In the genomic region with DNA sequence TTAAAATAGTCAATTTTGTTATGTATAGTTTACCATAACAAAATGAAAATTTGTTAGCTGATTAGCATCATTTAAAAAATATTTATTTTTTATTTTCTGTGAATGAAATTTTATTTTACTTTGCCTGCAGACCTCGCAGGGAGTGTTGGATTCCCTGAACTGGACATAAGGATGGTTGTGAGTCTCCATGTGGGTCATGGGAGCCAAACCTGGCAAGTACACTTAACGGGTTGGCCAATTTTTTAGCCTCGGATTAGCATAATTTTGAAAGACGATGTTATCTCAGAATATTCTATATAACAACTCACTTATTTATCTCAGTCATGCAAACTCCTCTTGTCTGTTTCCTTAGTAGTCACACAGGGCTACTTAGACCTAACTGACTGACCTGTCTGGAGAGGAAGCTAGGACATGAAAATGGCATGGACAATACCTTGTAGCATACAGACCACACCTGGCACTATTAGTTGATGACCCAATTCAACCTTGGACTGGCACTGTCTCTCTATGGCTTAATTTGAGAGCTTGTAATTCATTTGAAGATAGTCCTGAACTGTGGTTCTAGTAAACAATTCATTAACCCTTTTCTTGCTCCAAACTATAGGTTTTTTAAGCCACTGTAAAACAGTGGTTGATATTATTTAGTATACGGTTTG, we compare ENCODE assay signal across 12 mouse cellular contexts.
"Had no signal": no experiment of that assay in that cellular context is flagged by ENCODE, and none has a peak within 500 bp of the region (broad histone marks: within the 10 kb centered on the region; RNA-seq: fewer than 3 reads in every experiment).

No protein-coding gene starts in this region.

- H3K9me3 ChIP-seq: limb, embryonic 15.5 days; liver, embryonic 12.5 days; midbrain, embryonic 10.5 days; neural tube, embryonic 12.5 days had no signal

- H3K4me3 ChIP-seq: left cerebral cortex, adult 2 months; limb, embryonic 15.5 days; liver, embryonic 12.5 days; midbrain, embryonic 10.5 days; neural tube, embryonic 12.5 days had no signal

- H3K27me3 ChIP-seq: limb, embryonic 15.5 days; liver, embryonic 12.5 days; neural tube, embryonic 12.5 days had no signal

- H3K9ac ChIP-seq: limb, embryonic 15.5 days; liver, embryonic 12.5 days; lung, embryonic 14.5 days; neural tube, embryonic 12.5 days had no signal

- H3K27ac ChIP-seq: left cerebral cortex, adult 2 months; limb, embryonic 15.5 days; liver, embryonic 12.5 days; midbrain, embryonic 10.5 days; neural tube, embryonic 12.5 days had no signal

- H3K4me2 ChIP-seq: limb, embryonic 15.5 days; liver, embryonic 12.5 days; lung, embryonic 14.5 days; neural tube, embryonic 12.5 days had no signal

- H3K4me1 ChIP-seq: midbrain, embryonic 10.5 days; neural tube, embryonic 12.5 days had no signal

- DNase-seq: kidney, postnatal 25 days; lung, embryonic 14.5 days; lung, postnatal 10 days; lung, postnatal 4 days; midbrain, embryonic 14.5 days; thymus, adult 18-20 months; thymus, postnatal 14 days had no signal

- ATAC-seq: liver, embryonic 12.5 days had no signal
